Mouse (Mus musculus) sigmoid colon, adult 10 weeks (tissue): ENCODE results near the gene Pepd. TPM values are rescaled to one million over a fixed set of nuclear protein-coding genes. Genes with fewer than 3 reads are reported as not detected.

Experiments used
- polyA plus RNA-seq: library from polyadenylated mRNA; stranded (reverse); fragments of 350-450 nt; fragmentation: Illumina TruSeq; extraction: RNeasy Lipid Tissue Mini Kit (QIAGEN cat#74804); gene quantifications from one replicate; pipeline ENCODE4 v1.2.3, GENCODE M21; 2014; ENCODE audit warnings: low read depth, low replicate concordance

Gene Pepd
- polyA plus RNA-seq = 12.0 TPM

DNA sequence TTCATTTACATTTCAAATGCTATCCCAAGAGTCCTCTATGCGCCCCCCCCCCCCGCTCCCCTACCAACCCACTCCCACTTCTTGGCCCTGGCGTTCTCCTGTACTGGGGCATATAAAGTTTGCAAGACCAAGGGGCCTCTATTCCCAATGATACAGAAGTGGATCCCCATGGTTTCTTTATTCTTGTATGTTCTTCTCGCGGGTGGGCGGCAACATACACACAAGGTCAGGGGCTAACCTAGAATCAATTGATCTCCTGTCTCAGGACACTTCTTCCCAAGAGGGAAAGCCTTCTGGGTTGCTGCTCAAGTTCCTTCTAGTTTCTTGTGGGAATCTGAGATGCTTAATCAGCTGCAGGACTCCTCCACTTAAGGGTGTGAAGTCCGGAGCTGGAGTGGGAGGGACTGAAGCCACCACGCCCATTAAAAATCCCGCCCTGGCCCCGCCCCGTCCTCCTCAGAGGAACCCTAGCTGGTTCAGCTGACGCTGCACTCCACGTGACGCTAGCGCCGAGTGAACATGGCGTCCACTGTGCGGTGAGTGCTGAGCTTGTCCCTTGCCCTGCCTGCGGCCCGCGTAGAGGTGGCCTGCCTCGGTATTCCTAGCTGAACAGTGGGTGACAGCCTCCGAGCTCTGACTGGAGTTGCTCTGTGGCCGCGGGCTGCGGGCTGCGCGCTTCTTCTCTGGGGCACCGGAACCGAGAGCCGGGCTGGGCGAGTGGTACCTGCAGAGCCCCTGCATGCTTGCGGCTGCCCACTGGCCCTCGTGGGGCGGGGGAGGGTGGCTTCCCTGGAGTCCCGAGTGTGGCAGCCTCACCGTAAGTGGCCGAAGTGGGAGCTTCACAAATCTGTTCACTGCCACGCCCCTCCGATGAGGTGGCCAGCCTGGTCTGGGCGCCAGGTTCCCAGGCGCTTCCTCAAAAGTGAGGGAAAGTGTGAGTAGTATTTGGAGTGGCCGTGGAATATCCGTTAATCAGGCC, at the start of gene Pepd:
Pepd (plus strand) TSS at position 461 of the 979 bp plus-strand sequence.

DNA sequence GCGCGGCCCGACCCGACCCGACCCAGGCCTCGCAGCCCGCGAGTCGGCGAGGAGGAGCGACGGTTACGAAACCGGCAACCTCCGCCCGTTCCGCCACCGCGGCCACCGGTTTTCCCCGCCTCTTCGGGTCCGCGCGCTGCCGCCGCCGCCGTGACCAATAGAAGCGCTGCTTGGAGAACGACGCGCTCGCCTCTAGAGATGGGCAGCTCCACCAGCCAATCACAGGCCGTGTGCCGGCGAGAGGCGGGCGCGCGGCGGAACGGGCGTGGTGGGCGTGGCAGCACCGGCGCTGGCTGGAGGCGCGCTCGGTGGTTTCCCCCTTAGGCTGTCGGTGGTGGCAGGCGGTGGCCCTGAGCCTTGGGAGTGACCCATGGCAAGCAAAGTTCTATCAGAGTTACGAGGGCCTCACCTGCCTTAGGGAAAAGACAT, 144.3 kb downstream of the Pepd start, which contains the start of gene Cebpg:
Cebpg (minus strand) TSS at position 138 of the 429 bp plus-strand sequence.

Other genes with a start within 250 kb of the Pepd start
- not detected for gene Chst8, start 99.7 kb upstream of the Pepd start, polyA plus RNA-seq
- gene Cebpg, start 144.2 kb downstream of the Pepd start, polyA plus RNA-seq = 159 TPM
- 7.3 TPM for gene Cebpa, start 206.9 kb downstream of the Pepd start, polyA plus RNA-seq